Mouse (Mus musculus) right cerebral cortex, postnatal 25 days (tissue): Measurements from ENCODE around the gene Setdb1.
A peak's percentile ranks its signal among the peaks of the same experiment; 100 is the strongest.

ENCODE experiments used
- DNase-seq: peaks from one replicate; pipeline ENCODE4 v3.0.0; 2022

Gene Setdb1

GRCm38 (mm10) chr3:95290156-95290555 lies 66.8 kb downstream of the Setdb1 start:
- no peak for DNase-seq

GRCm38 (mm10) chr3:95289419-95289818 lies 67.6 kb downstream of the Setdb1 start:
- no peak for DNase-seq

GRCm38 (mm10) chr3:95287541-95287940 lies 69.5 kb downstream of the Setdb1 start:
- DNase-seq, result no peak

GRCm38 (mm10) chr3:95286510-95286909 lies 70.5 kb downstream of the Setdb1 start:
- no peak for DNase-seq

GRCm38 (mm10) chr3:95286011-95286410 lies 71.0 kb downstream of the Setdb1 start:
- no peak for DNase-seq

- no peak for DNase-seq
Observed at GRCm38 (mm10) chr3:95285390-95285789, 71.6 kb downstream of the Setdb1 start.

- no peak for DNase-seq
Observed at GRCm38 (mm10) chr3:95284501-95285281, 72.3 kb downstream of the Setdb1 start.

GRCm38 (mm10) chr3:95284062-95284461 lies 72.9 kb downstream of the Setdb1 start:
- DNase-seq, result no peak

- no peak for DNase-seq
Observed at GRCm38 (mm10) chr3:95283589-95283941, 73.4 kb downstream of the Setdb1 start.

- peak; percentile 75 for DNase-seq
Observed at GRCm38 (mm10) chr3:95282865-95283588, 74.0 kb downstream of the Setdb1 start.

GRCm38 (mm10) chr3:95282381-95282864 lies 74.6 kb downstream of the Setdb1 start:
- no peak for DNase-seq

- peak; percentile 98 for DNase-seq
Observed at GRCm38 (mm10) chr3:95281216-95282126, 75.5 kb downstream of the Setdb1 start, which contains the start of the genes Mindy1 and Prune1. TSS of gene Mindy1 (plus strand) at chr3:95281345. TSS of gene Prune1 (minus strand) at chr3:95282076.

GRCm38 (mm10) chr3:95280747-95281146 lies 76.3 kb downstream of the Setdb1 start:
- peak; percentile 9 for DNase-seq

GRCm38 (mm10) chr3:95277149-95277551 lies 79.9 kb downstream of the Setdb1 start:
- no peak for DNase-seq

- no peak for DNase-seq
Observed at GRCm38 (mm10) chr3:95276428-95276934, 80.5 kb downstream of the Setdb1 start.

GRCm38 (mm10) chr3:95275161-95275560 lies 81.8 kb downstream of the Setdb1 start:
- DNase-seq, result no peak

- no peak for DNase-seq
Observed at GRCm38 (mm10) chr3:95274453-95274852, 82.5 kb downstream of the Setdb1 start.
